Mouse (Mus musculus) cerebellum, adult 2 months (tissue): ENCODE measurements around the gene Dnajc8.

ENCODE experiments used
- CTCF ChIP-seq: fragments of 200-500 bp; IDR thresholded peaks from 2 replicates; pipeline ENCODE4 v1.5.1; 2011; ENCODE audit warnings: low read depth, mild to moderate bottlenecking, control low read depth, low read length, moderate library complexity, borderline replicate concordance; ENCODE audit not compliant: insufficient read depth
- POLR2A ChIP-seq: fragments of 200-500 bp; IDR thresholded peaks from 2 replicates; pipeline ENCODE4 v1.6.1; 2011; ENCODE audit warnings: low read length, control low read depth, borderline replicate concordance; ENCODE audit not compliant: insufficient read depth

DNA sequence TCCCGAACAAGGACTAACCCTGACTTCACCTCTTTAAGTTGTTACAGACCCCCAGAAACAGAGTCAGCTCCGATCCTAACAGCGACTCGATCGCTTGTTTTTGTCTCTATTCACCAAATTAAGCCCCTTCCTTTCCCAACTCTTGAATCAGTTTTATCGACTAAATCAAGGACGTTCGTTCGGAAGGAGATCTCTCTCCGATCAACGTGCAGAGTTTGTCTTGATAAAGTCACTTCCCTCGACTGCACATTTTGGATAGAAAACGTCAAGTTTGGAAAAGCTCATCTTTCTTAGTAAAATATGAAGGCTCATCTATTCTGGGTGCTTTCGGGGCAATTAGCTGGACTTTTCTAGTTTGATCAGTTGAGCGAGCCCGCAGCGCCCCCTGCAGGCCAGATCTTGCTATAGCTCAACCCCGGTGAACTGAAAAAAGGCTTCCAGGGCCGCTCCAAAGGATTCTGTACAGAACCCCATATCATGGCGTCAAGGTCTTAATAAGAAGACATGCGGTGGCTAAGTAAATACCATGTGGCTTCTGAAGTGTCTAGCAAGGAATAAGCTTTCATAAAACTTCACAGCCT is 20.7 kb upstream of the Dnajc8 start:
- no peak for TF ChIP-seq POLR2A
- TF ChIP-seq CTCF, result peak; percentile 76
